Mouse (Mus musculus) kidney, adult 2 months (tissue): ENCODE data around the gene Cog8.

ENCODE experiments used
- CTCF ChIP-seq: fragments of 200-500 bp; conservative IDR thresholded peaks from 2 replicates; pipeline ENCODE4 v1.5.1; 2011; ENCODE audit warnings: low read depth, mild to moderate bottlenecking, control low read depth, low read length, moderate library complexity, mixed read lengths; ENCODE audit not compliant: insufficient read depth, insufficient read length
- POLR2A ChIP-seq: fragments of 200-500 bp; IDR thresholded peaks from one replicate; pipeline ENCODE4 v1.6.1; 2011; ENCODE audit warnings: low read depth, low read length, control low read depth

- TF ChIP-seq CTCF (no peak), POLR2A (no peak)
Observed at GRCm38 (mm10) chr8:107096366-107097036, 40.0 kb upstream of the Cog8 start, which contains the start of gene Terf2.
